Mouse (Mus musculus) embryo, embryonic 11.5 days (tissue): ENCODE measurements around the gene Setd6.

ENCODE experiments used
- DNase-seq: peaks from one replicate; pipeline ENCODE4 v3.0.0-alpha.2; 2012; ENCODE audit warnings: low read depth, low spot score

The Setd6 gene

GRCm38 (mm10) chr8:95715676-95716531, at the start of gene Setd6:
Gene Setd6, plus strand, starts transcription at chr8:95715881.
- DNase-seq = peak; percentile 76

- DNase-seq = no peak
Measured at GRCm38 (mm10) chr8:95668163-95668958, 47.3 kb upstream of the Setd6 start.

- DNase-seq = no peak
Measured at GRCm38 (mm10) chr8:95669967-95670366, 45.7 kb upstream of the Setd6 start.

- no peak for DNase-seq
Measured at GRCm38 (mm10) chr8:95671861-95672260, 43.8 kb upstream of the Setd6 start.

GRCm38 (mm10) chr8:95672811-95673210, 42.9 kb upstream of the Setd6 start:
- DNase-seq = no peak

- no peak for DNase-seq
Measured at GRCm38 (mm10) chr8:95676631-95677030, 39.0 kb upstream of the Setd6 start, which contains the start of gene Ndrg4. Gene Ndrg4, plus strand, starts transcription at chr8:95676980.

GRCm38 (mm10) chr8:95677591-95678023, 38.1 kb upstream of the Setd6 start:
- no peak for DNase-seq

GRCm38 (mm10) chr8:95678024-95678611, 37.6 kb upstream of the Setd6 start:
- DNase-seq = no peak

- DNase-seq = no peak
Measured at GRCm38 (mm10) chr8:95688073-95688672, 27.5 kb upstream of the Setd6 start.

- no peak for DNase-seq
Measured at GRCm38 (mm10) chr8:95690929-95691541, 24.6 kb upstream of the Setd6 start.

GRCm38 (mm10) chr8:95694631-95695030, 21.1 kb upstream of the Setd6 start:
- no peak for DNase-seq

GRCm38 (mm10) chr8:95696661-95697060, 19.0 kb upstream of the Setd6 start:
- no peak for DNase-seq

GRCm38 (mm10) chr8:95697128-95697527, 18.6 kb upstream of the Setd6 start:
- DNase-seq = peak; percentile 83

- no peak for DNase-seq
Measured at GRCm38 (mm10) chr8:95698179-95698578, 17.5 kb upstream of the Setd6 start.

GRCm38 (mm10) chr8:95700282-95700681, 15.4 kb upstream of the Setd6 start:
- DNase-seq = no peak

GRCm38 (mm10) chr8:95701809-95702208, 13.9 kb upstream of the Setd6 start:
- DNase-seq = no peak

GRCm38 (mm10) chr8:95702480-95703446, 12.9 kb upstream of the Setd6 start:
- peak; percentile 78 for DNase-seq

GRCm38 (mm10) chr8:95703461-95704260, 12.0 kb upstream of the Setd6 start:
- DNase-seq = no peak

GRCm38 (mm10) chr8:95704538-95704937, 11.1 kb upstream of the Setd6 start:
- no peak for DNase-seq
